Mouse (Mus musculus): Measurements from ENCODE around the gene Gpkow. TPM values are rescaled to one million over a fixed set of nuclear protein-coding genes. Genes with fewer than 3 reads are reported as not detected.

The Gpkow gene
- total and polyA plus RNA-seq, 3 experiments, result 9.3 to 32.2 (median 14.6) TPM

DNA sequence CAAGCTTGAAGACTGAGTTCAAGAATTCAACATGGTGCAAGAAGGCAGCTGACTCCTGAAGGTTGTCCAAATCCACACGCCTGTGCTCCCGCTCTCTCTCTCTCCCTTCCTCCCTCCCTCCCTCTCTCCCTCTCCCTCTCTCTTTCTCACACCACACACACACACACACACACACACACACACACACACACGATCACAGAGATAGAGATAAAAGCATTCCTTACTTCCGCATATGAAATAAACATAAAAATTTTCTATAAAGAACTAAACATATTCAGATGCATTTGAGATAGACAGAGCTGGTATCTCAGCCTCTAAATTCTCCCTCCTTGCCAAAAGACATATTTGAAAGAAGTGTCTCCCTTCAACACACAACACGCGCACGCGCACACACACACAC is 48.5 kb downstream of the Gpkow start:
- no peaks in the 10 kb centered on the region for H3K27me3 ChIP-seq (replicated peaks)
- peak overlapping the region; percentile 87 for H3K27ac ChIP-seq (ENCODE audit: insufficient read depth, low read depth)
- no peaks in the 10 kb centered on the region for H3K36me3 ChIP-seq (replicated peaks in 1 of 2; ENCODE audit: control insufficient read depth in 1 of 2, insufficient read depth in 1 of 2, low read length in 1 of 2)
- dilution Hi-C loops (cut with MboI; ENCODE audit: extremely low pct_ligation_motif_present, extremely low pct_unique_long_range_greater_than_20kb, low sequenced_read_pairs), result no loop called here
- H3K4me1 ChIP-seq (ENCODE audit: control insufficient read depth in 1 of 2, insufficient read depth in 2 of 2), result peaks cover 5 to 38% of the 10 kb centered on the region in 2 experiments; a peak in 3 of 4 replicates
- in situ Hi-C loops (cut with MboI; ENCODE audit: low pct_ligation_motif_present, low pct_unique_long_range_greater_than_20kb, low sequenced_read_pairs), result no loop called here
- no peak overlapping the region; the same call in 1 of the 2 replicates for H3K9ac ChIP-seq (ENCODE audit: insufficient read depth, low read depth)
- H3K9me3 ChIP-seq (replicated peaks; ENCODE audit: low read length), result no peaks in the 10 kb centered on the region
- H3K79me2 ChIP-seq (replicated peaks; ENCODE audit: control insufficient read depth, extremely low read depth, insufficient read depth, poor library complexity, severe bottlenecking), result no peaks in the 10 kb centered on the region
- TF ChIP-seq TCF12 (IDR thresholded peaks at IDR 0.05; ENCODE audit: low read depth, low read length), result no peak
- TF ChIP-seq MEF2A (IDR thresholded peaks at IDR 0.05; ENCODE audit: borderline replicate concordance, low read depth, low read length), result no peak
- no peak for TF ChIP-seq BHLHE40 (IDR thresholded peaks at IDR 0.05; ENCODE audit: low read depth, low read length)
- TF ChIP-seq PAX5 (IDR thresholded peaks at IDR 0.05; ENCODE audit: low read length), result no peak
- TF ChIP-seq CHD1 (IDR thresholded peaks at IDR 0.05; ENCODE audit: low read depth, low read length), result no peak
- TF ChIP-seq NRF1 (IDR thresholded peaks at IDR 0.05; ENCODE audit: low read depth, low read length), result no peak
- no peak for TF ChIP-seq RAD21 (IDR thresholded peaks at IDR 0.05; ENCODE audit: low read depth, low read length)
- TF ChIP-seq ELF1 (IDR thresholded peaks at IDR 0.05; ENCODE audit: low read depth, low read length), result no peak
- TF ChIP-seq TBP (conservative IDR thresholded peaks at IDR 0.05; ENCODE audit: low read depth, low read length), result no peak
- TF ChIP-seq EP300 (IDR thresholded peaks at IDR 0.05; ENCODE audit: low read length), result no peak
- TF ChIP-seq USF1 (IDR thresholded peaks at IDR 0.05; ENCODE audit: low read depth, low read length), result no peak
- TF ChIP-seq GABPA (IDR thresholded peaks at IDR 0.05; ENCODE audit: insufficient replicate concordance, low read depth, low read length), result no peak
- TF ChIP-seq ETS1 (conservative IDR thresholded peaks at IDR 0.05; ENCODE audit: low read depth, low read length), result no peak
- no peak for TF ChIP-seq SMC3 (IDR thresholded peaks at IDR 0.05; ENCODE audit: low read depth, low read length)
- no peak for TF ChIP-seq MAZ (IDR thresholded peaks at IDR 0.05; ENCODE audit: low read depth, low read length)
- no peak for TF ChIP-seq MXI1 (IDR thresholded peaks at IDR 0.05; ENCODE audit: low read depth, low read length)
- no peak for TF ChIP-seq MYC (IDR thresholded peaks at IDR 0.05; ENCODE audit: low read depth, low read length)
- no peak for TF ChIP-seq USF2 (conservative IDR thresholded peaks at IDR 0.05; ENCODE audit: low read depth, low read length)
- no peak for TF ChIP-seq JUN (IDR thresholded peaks at IDR 0.05; ENCODE audit: insufficient read depth, low read depth, low read length)
- no peak for DNase-seq (ENCODE audit: extremely low read depth)
- H3K4me2 ChIP-seq (ENCODE audit: insufficient read depth, low read depth, poor library complexity, severe bottlenecking), result peak overlapping the region; percentile 36
- H3K4me3 ChIP-seq (replicated peaks in 1 of 3; ENCODE audit: low read depth in 2 of 3, low read length in 2 of 3, poor library complexity in 1 of 3), result no peak overlapping the region

DNA sequence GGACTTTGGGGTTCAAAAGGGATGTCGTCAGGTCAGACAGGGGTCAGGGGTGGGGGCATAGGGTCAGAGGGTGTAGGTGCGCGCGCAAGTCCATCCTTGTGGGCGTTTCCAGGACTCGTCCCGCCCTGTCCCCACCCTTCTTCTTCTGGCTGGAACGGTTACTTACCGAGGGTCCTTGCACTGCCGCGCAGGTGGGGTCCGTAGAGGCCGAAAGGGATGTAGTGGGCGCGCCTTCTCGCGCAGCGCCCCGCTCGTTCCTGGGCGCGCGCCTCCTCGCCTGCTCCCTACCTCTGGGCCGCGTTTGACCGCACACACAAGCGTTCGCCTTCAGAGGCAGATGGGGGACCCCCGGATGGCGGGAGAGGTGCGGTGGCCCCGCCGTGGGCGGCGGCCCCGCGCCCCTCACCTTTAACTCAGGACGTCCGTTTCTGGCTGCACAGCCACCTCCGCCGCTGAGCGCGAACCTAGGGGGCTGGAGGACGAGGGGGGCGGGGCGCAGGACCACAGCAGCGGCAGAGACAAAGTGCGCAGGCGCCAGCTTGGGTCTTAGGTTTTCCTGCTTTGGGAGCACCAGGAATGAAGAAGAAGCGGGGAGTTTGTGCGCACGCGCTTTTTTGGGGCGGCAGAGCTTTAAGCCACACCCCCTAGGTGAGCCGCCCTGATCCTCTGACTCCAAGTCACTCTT is 53.6 kb downstream of the Gpkow start, which contains the start of gene Ccdc120:
Gene Ccdc120, minus strand, starts transcription at position 474 of the 685 bp plus-strand sequence.
- Histone ChIP-seq H3K4me3 (replicated peaks in 1 of 3; ENCODE audit: low read depth in 2 of 3, low read length in 2 of 3, poor library complexity in 1 of 3) (peak within 1 kb of the TSS; percentile 49 to 88 (median 64)), H3K79me2 (replicated peaks; ENCODE audit: control insufficient read depth, extremely low read depth, insufficient read depth, poor library complexity, severe bottlenecking) (no peaks in the 10 kb centered on the region), H3K4me2 (ENCODE audit: insufficient read depth, low read depth, poor library complexity, severe bottlenecking) (peak within 1 kb of the TSS; percentile 72), H3K27ac (ENCODE audit: insufficient read depth, low read depth) (no peak within 1 kb of the TSS), H3K36me3 (replicated peaks in 1 of 2; ENCODE audit: control insufficient read depth in 1 of 2, insufficient read depth in 1 of 2, low read length in 1 of 2) (no peaks in the 10 kb centered on the region), H3K27me3 (replicated peaks) (no peaks in the 10 kb centered on the region), H3K4me1 (ENCODE audit: control insufficient read depth in 1 of 2, insufficient read depth in 2 of 2) (peaks cover 2 to 19% of the 10 kb centered on the region in 2 experiments; a peak in 3 of 4 replicates), H3K9me3 (replicated peaks; ENCODE audit: low read length) (no peaks in the 10 kb centered on the region), H3K9ac (ENCODE audit: insufficient read depth, low read depth) (peak within 1 kb of the TSS; percentile 67; the same call in 1 of the 2 replicates)
- DNase-seq (ENCODE audit: extremely low read depth), result peak; percentile 45
- dilution Hi-C loops (cut with MboI; ENCODE audit: extremely low pct_ligation_motif_present, extremely low pct_unique_long_range_greater_than_20kb, low sequenced_read_pairs), result no loop called here
- peak; percentile 82 for TF ChIP-seq NRF1 (IDR thresholded peaks at IDR 0.05; ENCODE audit: low read depth, low read length)
- no peak for TF ChIP-seq CTCF (conservative IDR thresholded peaks at IDR 0.05 in 1 of 2, IDR thresholded peaks at IDR 0.05 in 1 of 2; ENCODE audit: low read depth in 2 of 2, low read length in 2 of 2)
- in situ Hi-C loops (cut with MboI; ENCODE audit: low pct_ligation_motif_present, low pct_unique_long_range_greater_than_20kb, low sequenced_read_pairs), result no loop called here

Measured in CH12.LX (cell line).